Mouse (Mus musculus) lung, adult 2 months (tissue): ENCODE measurements around the gene Rnf133.

Experiments
- CTCF ChIP-seq: fragments of 200-500 bp; IDR thresholded peaks from 2 replicates; pipeline ENCODE4 v1.5.1; 2011; ENCODE audit warnings: mild to moderate bottlenecking, low read length, control low read depth; ENCODE audit not compliant: insufficient read depth
- POLR2A ChIP-seq: fragments of 200-500 bp; IDR thresholded peaks from 2 replicates; pipeline ENCODE4 v1.6.1; 2011; ENCODE audit warnings: low read depth, mild to moderate bottlenecking, control low read depth, low read length, borderline replicate concordance; ENCODE audit errors: extremely low read depth

- TF ChIP-seq POLR2A (no peak), CTCF (no peak)
These were observed 2.4 kb downstream of the Rnf133 start for GRCm38 (mm10) chr6:23647627-23648247.
